Mouse (Mus musculus) embryonic facial prominence, embryonic 10.5 days (tissue): ENCODE results near the gene Ppm1g. TPM values are rescaled to one million over a fixed set of nuclear protein-coding genes. Genes with fewer than 3 reads are reported as not detected.
A peak's percentile ranks its signal among the peaks of the same experiment; 100 is the strongest.

ENCODE experiments used
- DNase-seq: peaks from one replicate; pipeline ENCODE4 v3.0.0-alpha.2; 2017; ENCODE audit warnings: low spot score
- H3K27ac ChIP-seq: fragments of 300-500 bp; sonication (generic); replicated peaks from 2 replicates; pipeline ENCODE4 v1.5.1; 2016; ENCODE audit warnings: mild to moderate bottlenecking
- H3K27me3 ChIP-seq: fragments of 300-500 bp; sonication (generic); replicated peaks from 2 replicates; pipeline ENCODE4 v1.6.1; 2016; ENCODE audit warnings: low read depth, mild to moderate bottlenecking; ENCODE audit not compliant: poor library complexity, severe bottlenecking
- H3K36me3 ChIP-seq: fragments of 300-500 bp; sonication (generic); replicated peaks from 2 replicates; pipeline ENCODE4 v1.6.1; 2016; ENCODE audit warnings: mild to moderate bottlenecking, moderate library complexity
- H3K4me1 ChIP-seq: fragments of 300-500 bp; sonication (generic); 2 replicates; pipeline ENCODE4 v1.6.1; 2016
- H3K4me3 ChIP-seq: fragments of 300-500 bp; sonication (generic); 2 replicates; pipeline ENCODE4 v1.5.1; 2016; ENCODE audit warnings: mild to moderate bottlenecking, moderate library complexity
- H3K9me3 ChIP-seq: fragments of 300-500 bp; sonication (generic); 2 replicates; pipeline ENCODE4 v1.6.1; 2016; ENCODE audit warnings: mild to moderate bottlenecking
- WGBS: fragments of 180-500 bp; shearing (Covaris S2); methylation state at CpG from one replicate; pipeline ENCODE4 v1.1.7; 2016; 5-methylcytosine and 5-hydroxymethylcytosine counted together
- polyA plus RNA-seq: library from polyadenylated mRNA; unstranded; fragments of >200 nt; fragmentation: Nextera tagmentation; extraction: Ambion mirVana; gene quantifications from 2 replicates; pipeline ENCODE4 v1.2.1, GENCODE M21; 2016

Ppm1g gene
- polyA plus RNA-seq, 1 experiment from 2014 or later: 185 TPM

GRCm38 (mm10) chr5:31204421-31204820, 16.1 kb downstream of the Ppm1g start:
- peaks cover 22% of the 10 kb centered on the region for H3K4me1 ChIP-seq
- H3K27me3 ChIP-seq: no peaks in the 10 kb centered on the region
- peaks cover 5% of the 10 kb centered on the region for H3K9me3 ChIP-seq
- H3K27ac ChIP-seq: no peak overlapping the region
- DNase-seq: no peak
- WGBS: 95% methylated on average over 6 of the region's 6 CpGs
- no peak overlapping the region for H3K4me3 ChIP-seq
- peaks cover 79% of the 10 kb centered on the region for H3K36me3 ChIP-seq

GRCm38 (mm10) chr5:31203866-31204265, 16.6 kb downstream of the Ppm1g start:
- no peaks in the 10 kb centered on the region for H3K27me3 ChIP-seq
- no peak overlapping the region for H3K27ac ChIP-seq
- 86% methylated on average over 2 of the region's 2 CpGs for WGBS
- peaks cover 5% of the 10 kb centered on the region for H3K9me3 ChIP-seq
- H3K4me3 ChIP-seq: no peak overlapping the region
- peaks cover 22% of the 10 kb centered on the region for H3K4me1 ChIP-seq
- peaks cover 84% of the 10 kb centered on the region for H3K36me3 ChIP-seq
- DNase-seq: no peak

GRCm38 (mm10) chr5:31202933-31203332, 17.6 kb downstream of the Ppm1g start:
- Histone ChIP-seq H3K27me3 (no peaks in the 10 kb centered on the region), H3K27ac (peak overlapping the region; percentile 95), H3K9me3 (peaks cover 5% of the 10 kb centered on the region), H3K4me3 (peak overlapping the region; percentile 89), H3K4me1 (peaks cover 22% of the 10 kb centered on the region), H3K36me3 (peaks cover 84% of the 10 kb centered on the region)
- WGBS: 88% methylated on average over 7 of the region's 7 CpGs
- DNase-seq: no peak

GRCm38 (mm10) chr5:31201742-31202590, 18.5 kb downstream of the Ppm1g start, which contains the start of gene Zfp513:
TSS of gene Zfp513 (minus strand) at chr5:31202303.
- H3K4me1 ChIP-seq: peaks cover 22% of the 10 kb centered on the region

GRCm38 (mm10) chr5:31201042-31201741, 19.3 kb downstream of the Ppm1g start:
- peaks cover 86% of the 10 kb centered on the region for H3K36me3 ChIP-seq

More at GRCm38 (mm10) chr5:31201742-31202590, 18.5 kb downstream of the Ppm1g start, which contains the start of gene Zfp513:
- WGBS: under 1% methylated on average over 53 of the region's 53 CpGs
- H3K4me3 ChIP-seq: peak within 1 kb of the TSS; percentile 89
- peak; percentile 96 for DNase-seq
- peak within 1 kb of the TSS; percentile 95 for H3K27ac ChIP-seq
- H3K9me3 ChIP-seq: peaks cover 5% of the 10 kb centered on the region
- peaks cover 84% of the 10 kb centered on the region for H3K36me3 ChIP-seq
- H3K27me3 ChIP-seq: no peaks in the 10 kb centered on the region

GRCm38 (mm10) chr5:31200327-31200768, 20.1 kb downstream of the Ppm1g start:
- WGBS: 92% methylated on average over 27 of the region's 27 CpGs
- Histone ChIP-seq H3K27ac (no peak overlapping the region), H3K4me1 (peaks cover 22% of the 10 kb centered on the region), H3K27me3 (no peaks in the 10 kb centered on the region), H3K4me3 (peak overlapping the region; percentile 89), H3K9me3 (peaks cover 5% of the 10 kb centered on the region), H3K36me3 (peaks cover 86% of the 10 kb centered on the region)
- DNase-seq: no peak

More at GRCm38 (mm10) chr5:31201042-31201741, 19.3 kb downstream of the Ppm1g start:
- WGBS: 23% methylated on average over 13 of the region's 13 CpGs
- no peaks in the 10 kb centered on the region for H3K27me3 ChIP-seq
- H3K4me1 ChIP-seq: peaks cover 22% of the 10 kb centered on the region
- DNase-seq: no peak
- peak overlapping the region; percentile 89 for H3K4me3 ChIP-seq
- H3K27ac ChIP-seq: peak overlapping the region; percentile 95
- peaks cover 5% of the 10 kb centered on the region for H3K9me3 ChIP-seq

GRCm38 (mm10) chr5:31199893-31200292, 20.6 kb downstream of the Ppm1g start:
- H3K27ac ChIP-seq: no peak overlapping the region
- peaks cover 22% of the 10 kb centered on the region for H3K4me1 ChIP-seq
- no peaks in the 10 kb centered on the region for H3K27me3 ChIP-seq
- H3K36me3 ChIP-seq: peaks cover 86% of the 10 kb centered on the region
- peak overlapping the region; percentile 89; the same call in 1 of the 2 replicates for H3K4me3 ChIP-seq
- 89% methylated on average over 9 of the region's 9 CpGs for WGBS
- no peak for DNase-seq
- peaks cover 5% of the 10 kb centered on the region for H3K9me3 ChIP-seq

- Histone ChIP-seq H3K27me3 (no peaks in the 10 kb centered on the region), H3K4me1 (peaks cover 26% of the 10 kb centered on the region), H3K4me3 (peak overlapping the region; percentile 3; the same call in 1 of the 2 replicates), H3K9me3 (peaks cover 5% of the 10 kb centered on the region), H3K36me3 (peaks cover 86% of the 10 kb centered on the region), H3K27ac (no peak overlapping the region)
- WGBS: 94% methylated on average over 19 of the region's 19 CpGs
- no peak for DNase-seq
Observed at GRCm38 (mm10) chr5:31199321-31199892, 21.1 kb downstream of the Ppm1g start.

- no peak for DNase-seq
- Histone ChIP-seq H3K4me3 (peak overlapping the region; percentile 3; the same call in 1 of the 2 replicates), H3K27ac (no peak overlapping the region), H3K27me3 (no peaks in the 10 kb centered on the region), H3K4me1 (peaks cover 32% of the 10 kb centered on the region), H3K9me3 (peaks cover 5% of the 10 kb centered on the region), H3K36me3 (peaks cover 81% of the 10 kb centered on the region)
- 85% methylated on average over 5 of the region's 5 CpGs for WGBS
Observed at GRCm38 (mm10) chr5:31198616-31199320, 21.7 kb downstream of the Ppm1g start.

- Histone ChIP-seq H3K27me3 (no peaks in the 10 kb centered on the region), H3K4me3 (peak overlapping the region; percentile 23; the same call in 1 of the 2 replicates), H3K4me1 (peaks cover 33% of the 10 kb centered on the region), H3K27ac (no peak overlapping the region), H3K36me3 (peaks cover 75% of the 10 kb centered on the region), H3K9me3 (peaks cover 5% of the 10 kb centered on the region)
- no peak for DNase-seq
- 84% methylated on average over 9 of the region's 9 CpGs for WGBS
Observed at GRCm38 (mm10) chr5:31198170-31198569, 22.3 kb downstream of the Ppm1g start.

- DNase-seq: no peak
- peaks cover 28% of the 10 kb centered on the region for H3K4me1 ChIP-seq
- H3K27me3 ChIP-seq: no peaks in the 10 kb centered on the region
- H3K9me3 ChIP-seq: peaks cover 5% of the 10 kb centered on the region
- 96% methylated on average over 12 of the region's 12 CpGs for WGBS
- H3K36me3 ChIP-seq: peaks cover 66% of the 10 kb centered on the region
- no peak overlapping the region for H3K27ac ChIP-seq
- H3K4me3 ChIP-seq: no peak overlapping the region
Observed at GRCm38 (mm10) chr5:31197072-31197471, 23.4 kb downstream of the Ppm1g start.

GRCm38 (mm10) chr5:31196207-31196606, 24.3 kb downstream of the Ppm1g start:
- Histone ChIP-seq H3K27me3 (no peaks in the 10 kb centered on the region), H3K9me3 (peaks cover 5% of the 10 kb centered on the region), H3K4me1 (peaks cover 34% of the 10 kb centered on the region), H3K4me3 (no peak overlapping the region), H3K36me3 (peaks cover 70% of the 10 kb centered on the region), H3K27ac (no peak overlapping the region)
- no peak for DNase-seq
- 93% methylated on average over 10 of the region's 10 CpGs for WGBS
